ENCODE assay signal across 20 mouse cellular contexts in genomic region chr2:91791621-91792020, GRCm38 (mm10).
DNase-seq lines count a peak whose midpoint lies in the region; ATAC-seq and TF ChIP-seq lines count a peak whose summit lies in the region.
"Had no signal": no experiment of that assay in that cellular context is flagged by ENCODE, and none has a peak within 500 bp of the region (broad histone marks: within the 10 kb centered on the region; RNA-seq: fewer than 3 reads in every experiment).

No protein-coding gene starts in this region.

- H3K9me3 ChIP-seq in forebrain, embryonic 14.5 days (replicated peaks; ENCODE audit: control insufficient read depth, low read length), result no peaks in the 10 kb centered on the region
- no peaks in the 10 kb centered on the region for H3K9me3 ChIP-seq in forebrain, embryonic 11.5 days (ENCODE audit: control insufficient read depth, low read length)
- H3K9me3 ChIP-seq in midbrain, embryonic 15.5 days, result no peaks in the 10 kb centered on the region
- H3K9me3 ChIP-seq: forebrain, embryonic 10.5 days; heart, embryonic 10.5 days; liver, embryonic 15.5 days; midbrain, embryonic 10.5 days had no signal

- H3K27me3 ChIP-seq in forebrain, embryonic 14.5 days (replicated peaks; ENCODE audit: control insufficient read depth, insufficient read depth, low read length), result no peaks in the 10 kb centered on the region
- no peaks in the 10 kb centered on the region for H3K27me3 ChIP-seq in forebrain, embryonic 11.5 days (ENCODE audit: control insufficient read depth, insufficient read depth, low read length)
- no peaks in the 10 kb centered on the region for H3K27me3 ChIP-seq in thymus, adult 2 months (ENCODE audit: control insufficient read depth, insufficient read depth, low read length)
- no peaks in the 10 kb centered on the region for H3K27me3 ChIP-seq in midbrain, embryonic 15.5 days (replicated peaks)
- H3K27me3 ChIP-seq: liver, embryonic 15.5 days had no signal

- no peak for TF ChIP-seq POLR2A in thymus, adult 2 months (IDR thresholded peaks at IDR 0.05; ENCODE audit: control insufficient read depth, extremely low read depth, insufficient read depth, low read length, poor library complexity)

- H3K4me2 ChIP-seq in forebrain, embryonic 14.5 days (ENCODE audit: low read length), result no peak overlapping the region
- H3K4me2 ChIP-seq in forebrain, embryonic 11.5 days (ENCODE audit: low read depth, low read length, severe bottlenecking), result no peak overlapping the region
- H3K4me2 ChIP-seq in midbrain, embryonic 15.5 days, result no peak overlapping the region
- H3K4me2 ChIP-seq: hindbrain, embryonic 14.5 days; liver, embryonic 15.5 days had no signal

- H3K27ac ChIP-seq in forebrain, embryonic 14.5 days (ENCODE audit: low read depth, low read length), result 0 out of 2 replicates have a peak overlapping the region, but pooled peaks have one; percentile 9
- H3K27ac ChIP-seq in forebrain, embryonic 11.5 days (ENCODE audit: low read depth, low read length), result no peak overlapping the region
- no peak overlapping the region for H3K27ac ChIP-seq in thymus, adult 2 months (ENCODE audit: control insufficient read depth, insufficient read depth, low read length)
- no peak overlapping the region for H3K27ac ChIP-seq in midbrain, embryonic 15.5 days
- H3K27ac ChIP-seq: forebrain, embryonic 10.5 days; heart, embryonic 10.5 days; hindbrain, embryonic 14.5 days; liver, embryonic 15.5 days; midbrain, embryonic 10.5 days had no signal

- TF ChIP-seq CTCF in thymus, adult 2 months (IDR thresholded peaks at IDR 0.05; ENCODE audit: borderline replicate concordance, control insufficient read depth, extremely low read depth, insufficient read depth, low read length, poor library complexity), result no peak

- no peak for ATAC-seq in forebrain, embryonic 14.5 days
- ATAC-seq in forebrain, embryonic 11.5 days (replicated peaks; ENCODE audit: low FRiP score), result no peak
- ATAC-seq in midbrain, embryonic 15.5 days (replicated peaks), result no peak
- ATAC-seq: activated CD4-positive, CD25-positive, alpha-beta regulatory T cell, adult 4 months; intestine, embryonic 16.5 days; lung, postnatal 0 days had no signal

- H3K4me1 ChIP-seq in forebrain, embryonic 14.5 days (ENCODE audit: control insufficient read depth, insufficient read depth, low read length), result no peaks in the 10 kb centered on the region; the same call in 1 of the 2 replicates
- H3K4me1 ChIP-seq in forebrain, embryonic 11.5 days (replicated peaks; ENCODE audit: control insufficient read depth, insufficient read depth, low read length), result no peaks in the 10 kb centered on the region
- no peaks in the 10 kb centered on the region for H3K4me1 ChIP-seq in thymus, adult 2 months (replicated peaks; ENCODE audit: control insufficient read depth, insufficient read depth, low read length)
- H3K4me1 ChIP-seq in midbrain, embryonic 15.5 days, result peaks cover 8% of the 10 kb centered on the region
- H3K4me1 ChIP-seq: forebrain, embryonic 10.5 days; liver, embryonic 15.5 days; midbrain, embryonic 10.5 days had no signal

- H3K4me3 ChIP-seq in forebrain, embryonic 14.5 days (ENCODE audit: low read depth, low read length), result no peak overlapping the region
- H3K4me3 ChIP-seq in forebrain, embryonic 11.5 days (ENCODE audit: low read depth, low read length), result no peak overlapping the region
- no peak overlapping the region for H3K4me3 ChIP-seq in thymus, adult 2 months (ENCODE audit: control insufficient read depth, insufficient read depth, low read length)
- H3K4me3 ChIP-seq in midbrain, embryonic 15.5 days, result no peak overlapping the region
- H3K4me3 ChIP-seq: forebrain, embryonic 10.5 days; heart, embryonic 10.5 days; liver, embryonic 15.5 days; midbrain, embryonic 10.5 days had no signal

- no peak overlapping the region for H3K9ac ChIP-seq in forebrain, embryonic 14.5 days (ENCODE audit: low read length)
- no peak overlapping the region for H3K9ac ChIP-seq in forebrain, embryonic 11.5 days (ENCODE audit: low read length)
- no peak overlapping the region for H3K9ac ChIP-seq in midbrain, embryonic 15.5 days
- H3K9ac ChIP-seq: hindbrain, embryonic 14.5 days; liver, embryonic 15.5 days had no signal

- intact Hi-C loops in left cerebral cortex, postnatal 4 days (cut with DNase I), result no loop called here

- no peaks in the 10 kb centered on the region for H3K36me3 ChIP-seq in forebrain, embryonic 14.5 days (ENCODE audit: control insufficient read depth, insufficient read depth, low read length)
- no peaks in the 10 kb centered on the region for H3K36me3 ChIP-seq in forebrain, embryonic 11.5 days (ENCODE audit: control insufficient read depth, insufficient read depth, low read length)
- no peaks in the 10 kb centered on the region for H3K36me3 ChIP-seq in thymus, adult 2 months (ENCODE audit: control insufficient read depth, insufficient read depth, low read length)
- H3K36me3 ChIP-seq in midbrain, embryonic 15.5 days (replicated peaks), result no peaks in the 10 kb centered on the region
- H3K36me3 ChIP-seq: forebrain, embryonic 10.5 days; heart, embryonic 10.5 days; liver, embryonic 15.5 days; midbrain, embryonic 10.5 days had no signal

- WGBS in forebrain, embryonic 14.5 days, result 52% methylated on average over 2 of the region's 2 CpGs
- WGBS in forebrain, embryonic 11.5 days, result 51% methylated on average over 2 of the region's 2 CpGs
- WGBS in thymus, adult 2 months, result 28% methylated on average over 2 of the region's 2 CpGs
- WGBS in midbrain, embryonic 15.5 days, result 33% methylated on average over 2 of the region's 2 CpGs

- no peak for DNase-seq in forebrain, embryonic 14.5 days (ENCODE audit: low spot score)
- DNase-seq in forebrain, embryonic 11.5 days (ENCODE audit: low spot score), result no peak
- DNase-seq in left cerebral cortex, adult 11 months (ENCODE audit: low spot score), result peak; percentile 34
- DNase-seq in left cerebral cortex, postnatal 4 days, result no peak
- DNase-seq in thymus, postnatal 25 days, result peak; percentile 2
- DNase-seq in thymus, adult 2 months, result no peak
- no peak for DNase-seq in kidney, adult 9 months
- DNase-seq: cerebellum, adult 9-11 months; gastrocnemius, postnatal 25 days; heart, postnatal 14 days; retina, postnatal 1 day had no signal

Comparison
In these comparisons a context has a peak if more than half of its experiments do, and no peak if none do; other contexts are left out.
1. DNase-seq: peak in left cerebral cortex, adult 11 months (single experiment) and thymus, postnatal 25 days (single experiment); none in forebrain, embryonic 14.5 days (single experiment), forebrain, embryonic 11.5 days (single experiment), left cerebral cortex, postnatal 4 days (single experiment), thymus, adult 2 months (single experiment) and kidney, adult 9 months (single experiment).